Mouse (Mus musculus) olfactory bulb, adult 2 months (tissue): ENCODE measurements around the gene Paxx.

ENCODE experiments used
- CTCF ChIP-seq: fragments of 200-500 bp; IDR thresholded peaks from 2 replicates; pipeline ENCODE4 v1.5.1; 2012; ENCODE audit warnings: low read depth, mild to moderate bottlenecking, low read length, moderate library complexity; ENCODE audit not compliant: insufficient read depth
- POLR2A ChIP-seq: fragments of 200-500 bp; IDR thresholded peaks from 2 replicates; pipeline ENCODE4 v1.6.1; 2012; ENCODE audit warnings: mild to moderate bottlenecking, low read depth, low read length, moderate library complexity; ENCODE audit not compliant: insufficient read depth

GRCm38 (mm10) chr2:25502726-25503125, 41.8 kb upstream of the Paxx start:
- no peak for TF ChIP-seq POLR2A
- no peak for TF ChIP-seq CTCF
